Mouse (Mus musculus): Measurements from ENCODE around the gene Cmtm7. TPM values are rescaled to one million over a fixed set of nuclear protein-coding genes. Genes with fewer than 3 reads are reported as not detected.

Cmtm7 gene
- polyA plus RNA-seq, 1 experiment from 2014 or later, result 14.4 TPM

- H3K36me3 ChIP-seq (ENCODE audit: control insufficient read depth, insufficient read depth, low read length), result no peaks in the 10 kb centered on the region
- 25% methylated on average over 15 of the region's 15 CpGs for WGBS
- H3K9ac ChIP-seq (replicated peaks; ENCODE audit: low read length), result no peak overlapping the region
- H3K4me3 ChIP-seq (replicated peaks; ENCODE audit: low read depth, low read length), result no peak overlapping the region
- no peak overlapping the region for H3K4me2 ChIP-seq (ENCODE audit: low read length)
- no peak for ATAC-seq (ENCODE audit: low FRiP score, low TSS enrichment)
- DNase-seq, result no peak
- H3K4me1 ChIP-seq (ENCODE audit: control insufficient read depth, insufficient read depth, low read length), result no peaks in the 10 kb centered on the region
- no peaks in the 10 kb centered on the region for H3K9me3 ChIP-seq (ENCODE audit: control insufficient read depth, low read length)
- H3K27ac ChIP-seq (replicated peaks; ENCODE audit: low read depth, low read length), result no peak overlapping the region
- H3K27me3 ChIP-seq (ENCODE audit: control insufficient read depth, insufficient read depth, low read length), result no peaks in the 10 kb centered on the region
These were observed 19.6 kb upstream of the Cmtm7 start for GRCm38 (mm10) chr9:114801301-114801700.

GRCm38 (mm10) chr9:114799498-114800107 lies 17.9 kb upstream of the Cmtm7 start:
- no peak for DNase-seq
- Histone ChIP-seq H3K9me3 (ENCODE audit: control insufficient read depth, low read length) (no peaks in the 10 kb centered on the region), H3K27me3 (ENCODE audit: control insufficient read depth, insufficient read depth, low read length) (no peaks in the 10 kb centered on the region), H3K4me2 (ENCODE audit: low read length) (no peak overlapping the region), H3K9ac (replicated peaks; ENCODE audit: low read length) (no peak overlapping the region), H3K4me1 (ENCODE audit: control insufficient read depth, insufficient read depth, low read length) (no peaks in the 10 kb centered on the region), H3K4me3 (replicated peaks; ENCODE audit: low read depth, low read length) (no peak overlapping the region), H3K36me3 (ENCODE audit: control insufficient read depth, insufficient read depth, low read length) (no peaks in the 10 kb centered on the region), H3K27ac (replicated peaks; ENCODE audit: low read depth, low read length) (no peak overlapping the region)
- 40% methylated on average over 10 of the region's 10 CpGs for WGBS
- no peak for ATAC-seq (ENCODE audit: low FRiP score, low TSS enrichment)

- no peak overlapping the region for H3K4me2 ChIP-seq (ENCODE audit: low read length)
- no peak overlapping the region for H3K4me3 ChIP-seq (replicated peaks; ENCODE audit: low read depth, low read length)
- 42% methylated on average over 6 of the region's 6 CpGs for WGBS
- no peak overlapping the region for H3K9ac ChIP-seq (replicated peaks; ENCODE audit: low read length)
- ATAC-seq (ENCODE audit: low FRiP score, low TSS enrichment), result no peak
- no peaks in the 10 kb centered on the region for H3K9me3 ChIP-seq (ENCODE audit: control insufficient read depth, low read length)
- H3K27ac ChIP-seq (replicated peaks; ENCODE audit: low read depth, low read length), result no peak overlapping the region
- no peak for DNase-seq
- H3K27me3 ChIP-seq (ENCODE audit: control insufficient read depth, insufficient read depth, low read length), result no peaks in the 10 kb centered on the region
- H3K36me3 ChIP-seq (ENCODE audit: control insufficient read depth, insufficient read depth, low read length), result no peaks in the 10 kb centered on the region
- H3K4me1 ChIP-seq (ENCODE audit: control insufficient read depth, insufficient read depth, low read length), result no peaks in the 10 kb centered on the region
These were observed 17.2 kb upstream of the Cmtm7 start for GRCm38 (mm10) chr9:114798845-114799244.

- DNase-seq, result peak; percentile 94
- no peaks in the 10 kb centered on the region for H3K9me3 ChIP-seq (ENCODE audit: control insufficient read depth, low read length)
- H3K27ac ChIP-seq (replicated peaks; ENCODE audit: low read depth, low read length), result no peak overlapping the region
- H3K4me3 ChIP-seq (replicated peaks; ENCODE audit: low read depth, low read length), result no peak overlapping the region
- no peaks in the 10 kb centered on the region for H3K4me1 ChIP-seq (ENCODE audit: control insufficient read depth, insufficient read depth, low read length)
- no peak overlapping the region for H3K4me2 ChIP-seq (ENCODE audit: low read length)
- H3K27me3 ChIP-seq (ENCODE audit: control insufficient read depth, insufficient read depth, low read length), result no peaks in the 10 kb centered on the region
- no peaks in the 10 kb centered on the region for H3K36me3 ChIP-seq (ENCODE audit: control insufficient read depth, insufficient read depth, low read length)
- no peak overlapping the region for H3K9ac ChIP-seq (replicated peaks; ENCODE audit: low read length)
- WGBS, result 53% methylated on average over 11 of the region's 11 CpGs
- peak; percentile 75; the same call in 1 of the 2 replicates for ATAC-seq (ENCODE audit: low FRiP score, low TSS enrichment)
These were observed 15.8 kb upstream of the Cmtm7 start for GRCm38 (mm10) chr9:114797329-114798004.

- H3K4me2 ChIP-seq (ENCODE audit: low read length), result no peak overlapping the region
- ATAC-seq (ENCODE audit: low FRiP score, low TSS enrichment) (no peak), DNase-seq (no peak)
- no peaks in the 10 kb centered on the region for H3K27me3 ChIP-seq (ENCODE audit: control insufficient read depth, insufficient read depth, low read length)
- H3K4me3 ChIP-seq (replicated peaks; ENCODE audit: low read depth, low read length), result no peak overlapping the region
- no peak overlapping the region for H3K9ac ChIP-seq (replicated peaks; ENCODE audit: low read length)
- 54% methylated on average over 11 of the region's 11 CpGs for WGBS
- H3K36me3 ChIP-seq (ENCODE audit: control insufficient read depth, insufficient read depth, low read length), result no peaks in the 10 kb centered on the region
- no peak overlapping the region for H3K27ac ChIP-seq (replicated peaks; ENCODE audit: low read depth, low read length)
- no peaks in the 10 kb centered on the region for H3K4me1 ChIP-seq (ENCODE audit: control insufficient read depth, insufficient read depth, low read length)
- H3K9me3 ChIP-seq (ENCODE audit: control insufficient read depth, low read length), result no peaks in the 10 kb centered on the region
These were observed 14.9 kb upstream of the Cmtm7 start for GRCm38 (mm10) chr9:114796473-114797050.

- WGBS, result 72% methylated on average over 4 of the region's 4 CpGs
- ATAC-seq (ENCODE audit: low FRiP score, low TSS enrichment), result no peak
- Histone ChIP-seq H3K4me3 (replicated peaks; ENCODE audit: low read depth, low read length) (no peak overlapping the region), H3K27ac (replicated peaks; ENCODE audit: low read depth, low read length) (no peak overlapping the region), H3K27me3 (ENCODE audit: control insufficient read depth, insufficient read depth, low read length) (no peaks in the 10 kb centered on the region), H3K9ac (replicated peaks; ENCODE audit: low read length) (no peak overlapping the region), H3K4me1 (ENCODE audit: control insufficient read depth, insufficient read depth, low read length) (no peaks in the 10 kb centered on the region), H3K9me3 (ENCODE audit: control insufficient read depth, low read length) (no peaks in the 10 kb centered on the region), H3K4me2 (ENCODE audit: low read length) (no peak overlapping the region), H3K36me3 (ENCODE audit: control insufficient read depth, insufficient read depth, low read length) (no peaks in the 10 kb centered on the region)
- DNase-seq, result no peak
These were observed 12.8 kb upstream of the Cmtm7 start for GRCm38 (mm10) chr9:114794491-114794890.

- ATAC-seq (ENCODE audit: low FRiP score, low TSS enrichment) (no peak), DNase-seq (no peak)
- Histone ChIP-seq H3K4me2 (ENCODE audit: low read length) (no peak overlapping the region), H3K4me1 (ENCODE audit: control insufficient read depth, insufficient read depth, low read length) (no peaks in the 10 kb centered on the region), H3K27ac (replicated peaks; ENCODE audit: low read depth, low read length) (no peak overlapping the region), H3K4me3 (replicated peaks; ENCODE audit: low read depth, low read length) (no peak overlapping the region), H3K9ac (replicated peaks; ENCODE audit: low read length) (no peak overlapping the region), H3K27me3 (ENCODE audit: control insufficient read depth, insufficient read depth, low read length) (no peaks in the 10 kb centered on the region), H3K9me3 (ENCODE audit: control insufficient read depth, low read length) (no peaks in the 10 kb centered on the region), H3K36me3 (ENCODE audit: control insufficient read depth, insufficient read depth, low read length) (no peaks in the 10 kb centered on the region)
- WGBS, result 86% methylated on average over 9 of the region's 9 CpGs
These were observed 12.2 kb upstream of the Cmtm7 start for GRCm38 (mm10) chr9:114793764-114794295.

- no peaks in the 10 kb centered on the region for H3K27me3 ChIP-seq (ENCODE audit: control insufficient read depth, insufficient read depth, low read length)
- no peak overlapping the region for H3K4me3 ChIP-seq (replicated peaks; ENCODE audit: low read depth, low read length)
- H3K4me1 ChIP-seq (ENCODE audit: control insufficient read depth, insufficient read depth, low read length), result peaks cover 8% of the 10 kb centered on the region; the same call in 1 of the 2 replicates
- ATAC-seq (ENCODE audit: low FRiP score, low TSS enrichment) (no peak), DNase-seq (no peak)
- H3K9me3 ChIP-seq (ENCODE audit: control insufficient read depth, low read length), result no peaks in the 10 kb centered on the region
- 87% methylated on average over 8 of the region's 8 CpGs for WGBS
- H3K36me3 ChIP-seq (ENCODE audit: control insufficient read depth, insufficient read depth, low read length), result no peaks in the 10 kb centered on the region
- H3K9ac ChIP-seq (replicated peaks; ENCODE audit: low read length), result no peak overlapping the region
- no peak overlapping the region for H3K4me2 ChIP-seq (ENCODE audit: low read length)
- H3K27ac ChIP-seq (replicated peaks; ENCODE audit: low read depth, low read length), result no peak overlapping the region
These were observed 8.3 kb upstream of the Cmtm7 start for GRCm38 (mm10) chr9:114789989-114790388.

Measured in midbrain, embryonic 14.5 days (tissue).